Mouse (Mus musculus): ENCODE data around the gene Ppp2r5b.

The Ppp2r5b gene

DNA sequence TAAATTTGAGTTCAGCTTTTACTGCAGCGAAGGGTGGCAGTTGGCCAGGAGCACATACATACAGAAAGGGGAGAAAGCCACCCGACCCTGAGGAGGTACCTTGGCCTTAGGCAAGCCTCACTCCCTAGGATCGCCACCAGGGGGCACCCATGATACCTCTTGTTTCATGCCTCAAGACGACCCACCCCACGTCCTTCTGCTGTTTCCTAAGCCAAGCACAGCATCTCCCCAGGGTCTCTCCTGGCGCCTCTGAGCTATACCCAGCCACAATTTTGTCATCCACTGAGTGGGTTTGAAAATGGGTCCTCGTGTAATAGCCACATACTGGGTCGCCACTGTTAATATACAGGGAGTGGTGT lies 32.5 kb upstream of the Ppp2r5b start:
- peak; percentile 96 for DNase-seq

GRCm38 (mm10) chr19:6267306-6268169 lies 31.9 kb upstream of the Ppp2r5b start:
- peak; percentile 70 for DNase-seq

- peak; percentile 40 for DNase-seq
Observed at GRCm38 (mm10) chr19:6265727-6266182, 30.1 kb upstream of the Ppp2r5b start.

- DNase-seq: no peak
Observed at GRCm38 (mm10) chr19:6264945-6265344, 29.3 kb upstream of the Ppp2r5b start.

DNA sequence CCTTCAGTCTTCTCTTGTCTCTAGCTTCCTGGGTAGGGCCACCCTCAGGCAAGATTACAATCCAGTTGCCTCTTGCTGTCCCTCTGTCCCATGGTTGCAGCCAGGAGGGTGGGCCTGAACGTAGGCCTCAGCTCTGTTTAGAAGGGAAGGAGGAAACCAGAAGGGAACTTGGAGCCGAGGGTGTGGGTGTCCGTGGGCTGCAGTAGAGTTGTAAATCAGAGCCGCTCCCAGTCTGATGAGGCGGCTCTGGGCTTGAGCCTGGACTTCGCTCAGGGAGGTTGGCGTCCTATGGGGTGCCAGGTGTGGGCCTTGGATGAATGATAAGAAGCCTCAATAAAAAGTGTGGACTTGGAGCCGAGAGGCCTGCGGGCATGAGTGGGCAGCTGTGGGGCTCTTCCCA lies 28.5 kb upstream of the Ppp2r5b start:
- no peak for DNase-seq

DNA sequence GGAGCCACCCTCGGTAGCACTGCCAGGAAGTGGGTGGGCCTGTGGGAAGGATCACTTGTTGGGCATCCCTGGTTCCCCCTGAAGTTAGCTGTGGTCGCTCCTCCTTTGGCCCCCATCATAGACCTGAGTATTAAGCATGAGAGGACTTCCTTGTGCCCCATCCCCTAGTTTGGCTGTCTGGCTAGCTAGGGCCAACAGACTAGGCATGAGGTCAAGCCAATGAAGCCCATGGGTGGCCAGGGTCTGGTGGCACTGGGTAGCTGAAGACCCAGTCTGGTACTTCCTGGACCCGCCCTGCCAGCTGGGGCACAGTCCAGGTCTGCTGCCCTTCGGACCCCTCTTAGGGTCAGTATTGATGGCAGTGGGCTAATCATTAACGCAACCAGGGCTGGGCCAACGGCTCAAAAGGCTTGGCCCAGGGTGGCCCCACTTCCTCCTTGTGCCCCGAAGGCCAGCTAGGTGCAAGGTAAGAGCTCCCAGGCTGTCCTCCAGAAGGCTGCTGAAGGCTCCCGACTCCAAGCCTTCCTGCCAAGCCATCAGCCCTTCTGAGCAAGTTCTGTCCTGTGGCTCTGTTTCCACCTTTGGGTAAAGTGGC lies 27.3 kb upstream of the Ppp2r5b start:
- DNase-seq: no peak

DNA sequence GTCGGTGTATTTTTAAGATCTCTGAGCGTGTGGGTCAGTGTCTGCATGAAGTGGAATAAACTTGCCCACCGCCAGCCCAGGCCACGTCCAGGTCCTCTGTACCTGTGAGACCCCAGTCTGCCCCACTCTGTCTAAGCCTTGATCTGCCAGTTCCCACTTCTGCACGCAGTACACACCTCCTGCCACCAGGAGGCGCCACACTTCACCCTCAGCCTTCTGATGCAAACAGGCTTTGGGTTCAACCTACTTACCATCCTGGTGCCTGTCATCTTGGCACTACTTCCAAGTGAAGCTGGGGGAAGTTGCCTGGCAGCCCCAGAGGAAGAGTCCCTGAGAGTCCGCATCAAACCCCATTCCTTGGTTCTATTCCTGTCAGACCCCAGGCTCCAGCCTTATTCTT lies 26.6 kb upstream of the Ppp2r5b start:
- DNase-seq: peak; percentile 84

DNA sequence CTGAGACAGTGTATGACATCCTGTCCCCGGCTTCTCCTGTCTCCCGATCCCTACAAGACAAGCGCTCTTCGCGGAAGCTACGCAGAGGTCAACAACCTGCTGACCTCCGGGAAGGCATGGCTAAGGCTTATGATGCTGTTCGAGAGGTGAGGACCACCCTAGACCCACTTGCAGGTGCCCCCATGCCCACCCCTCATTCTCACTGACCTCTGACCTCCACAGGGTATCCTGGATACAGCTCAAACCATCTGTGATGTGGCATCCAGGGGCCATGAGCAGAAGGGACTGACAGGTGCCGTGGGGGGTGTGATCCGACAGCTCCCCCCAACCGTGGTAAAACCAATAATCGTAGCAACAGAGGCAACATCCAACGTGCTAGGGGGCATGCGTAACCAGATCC lies 25.7 kb upstream of the Ppp2r5b start:
- DNase-seq: no peak

- no peak for DNase-seq
Observed at GRCm38 (mm10) chr19:6260946-6261345, 25.3 kb upstream of the Ppp2r5b start.

DNA sequence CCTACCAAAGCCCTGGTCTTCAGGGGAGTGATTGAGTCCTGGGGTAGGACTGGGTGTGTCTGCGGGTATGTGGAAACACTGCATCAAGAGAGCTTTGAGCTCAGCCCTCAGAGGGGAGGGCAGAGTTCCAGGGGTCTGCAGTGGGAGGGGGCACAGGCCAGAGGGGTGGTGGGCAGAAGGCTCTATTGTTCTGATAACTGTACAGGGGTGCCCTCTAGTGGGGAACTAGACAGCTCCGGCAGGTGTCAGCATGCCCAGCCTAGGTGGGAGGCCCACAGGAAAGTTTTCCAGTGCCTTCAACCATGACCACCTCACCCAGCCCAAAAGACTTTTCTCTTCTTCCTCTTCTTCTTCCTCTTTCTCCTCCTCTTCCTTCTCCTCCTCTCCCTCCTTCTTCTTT lies 24.8 kb upstream of the Ppp2r5b start:
- DNase-seq: peak; percentile 70

- no peak for DNase-seq
Observed at GRCm38 (mm10) chr19:6253021-6253420, 17.3 kb upstream of the Ppp2r5b start.

- no peak for DNase-seq
Observed at GRCm38 (mm10) chr19:6247526-6248300, 12.0 kb upstream of the Ppp2r5b start.

DNA sequence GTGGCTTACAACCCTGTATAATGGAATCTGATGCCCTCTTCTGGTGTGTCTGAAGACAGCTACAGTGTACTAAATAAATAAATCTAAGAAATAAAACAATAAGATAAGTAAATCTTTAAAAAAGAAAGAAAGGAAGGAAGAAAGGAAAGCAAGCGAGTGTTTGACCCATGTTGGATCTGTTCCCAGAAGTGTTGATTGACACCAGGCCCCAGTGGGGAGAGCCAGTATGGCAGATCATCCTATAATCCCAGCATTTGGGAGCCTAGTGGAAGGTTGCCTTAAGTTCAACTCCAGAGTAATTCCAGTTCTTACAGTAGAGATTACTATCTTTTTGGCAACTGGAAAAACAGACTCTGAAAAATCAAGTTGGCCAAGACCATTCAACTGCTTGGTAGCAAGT lies 10.1 kb upstream of the Ppp2r5b start:
- DNase-seq: no peak

GRCm38 (mm10) chr19:6243226-6243625 lies 7.6 kb upstream of the Ppp2r5b start:
- no peak for DNase-seq

GRCm38 (mm10) chr19:6242281-6242680 lies 6.6 kb upstream of the Ppp2r5b start:
- DNase-seq: peak; percentile 84

DNA sequence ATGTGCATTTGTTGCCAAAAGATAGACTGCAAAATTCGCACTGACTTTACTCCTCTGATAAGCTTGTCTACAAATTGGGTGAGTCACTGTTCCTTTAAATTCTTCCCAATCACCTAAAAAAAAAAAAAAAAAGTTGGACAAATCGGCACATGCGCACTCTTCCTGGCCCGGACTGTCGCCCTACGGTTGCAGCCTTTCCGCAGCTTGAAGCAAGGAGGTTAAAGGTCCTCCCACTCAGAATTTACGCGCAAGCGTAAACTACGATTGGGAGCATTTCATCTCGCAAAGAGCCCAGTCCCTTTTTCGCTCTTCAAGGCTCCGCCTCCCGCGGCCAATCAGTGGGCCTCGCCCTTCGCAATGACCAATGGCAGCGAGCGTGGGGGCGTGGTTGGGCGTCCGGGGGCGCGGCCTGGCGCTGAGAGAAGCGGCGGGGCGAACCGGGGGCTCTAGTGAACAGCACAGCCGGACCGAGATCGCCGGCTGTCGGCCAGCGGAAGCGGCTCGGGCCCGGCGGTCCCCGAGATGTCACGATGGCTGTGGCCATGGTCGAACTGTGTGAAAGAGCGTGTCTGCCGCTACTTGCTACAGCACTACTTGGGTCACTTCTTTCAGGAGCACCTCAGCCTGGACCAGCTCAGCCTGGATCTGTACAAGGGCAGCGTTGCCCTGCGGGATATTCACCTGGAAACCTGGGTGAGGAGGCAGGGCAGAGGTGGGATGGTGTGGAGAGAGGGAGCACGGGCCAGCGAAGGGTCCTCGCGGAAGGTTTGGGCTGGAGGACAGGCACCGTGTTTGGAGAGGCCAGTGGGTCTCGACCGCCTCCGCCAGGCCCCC lies 5.8 kb upstream of the Ppp2r5b start, which contains the start of gene Atg2a:
Gene Atg2a (plus strand): TSS at position 395 of the 834 bp plus-strand sequence.
- DNase-seq: peak; percentile 99

DNA sequence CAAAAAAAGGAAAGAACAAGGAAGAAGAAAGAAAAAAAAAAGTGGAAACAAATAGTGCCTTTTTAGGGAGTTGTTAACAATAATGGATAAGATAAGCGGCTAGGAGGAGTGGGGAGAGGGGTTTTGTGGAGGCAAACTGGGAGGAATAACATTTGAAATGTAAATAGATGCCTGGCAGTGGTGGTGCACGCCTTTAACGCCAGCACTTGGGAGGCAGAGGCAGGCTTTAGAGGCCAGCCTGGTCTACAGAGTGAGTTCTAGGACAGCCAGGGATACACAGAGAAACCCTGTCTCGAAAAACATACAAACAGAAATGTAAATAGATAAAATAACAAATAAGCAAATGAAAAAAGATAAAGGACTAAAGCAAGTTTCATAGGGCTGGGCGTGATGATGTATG lies 5.1 kb upstream of the Ppp2r5b start:
- no peak for DNase-seq

DNA sequence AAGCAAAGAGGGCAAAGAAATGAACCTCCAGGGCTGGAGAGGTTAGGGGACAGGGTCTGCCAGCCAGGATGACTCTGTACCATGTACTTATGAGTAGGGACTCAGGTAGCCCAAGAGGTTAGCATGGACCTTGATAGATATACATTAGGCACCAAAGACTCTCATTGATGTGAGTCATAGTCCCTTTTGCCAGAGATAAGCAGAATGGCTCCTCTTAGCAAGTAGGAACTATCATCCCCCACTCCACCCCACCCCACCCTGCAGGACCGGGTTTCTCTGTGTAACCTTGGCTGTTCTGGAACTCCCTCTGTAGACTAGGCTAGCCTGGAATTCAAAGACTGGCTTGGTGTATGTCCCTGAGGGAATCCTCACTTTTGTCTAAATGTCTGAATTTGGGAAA lies 4.5 kb upstream of the Ppp2r5b start:
- no peak for DNase-seq

- DNase-seq: no peak
Observed at GRCm38 (mm10) chr19:6238740-6239139, 3.1 kb upstream of the Ppp2r5b start.

- no peak for DNase-seq
Observed at GRCm38 (mm10) chr19:6236842-6237241, 1.2 kb upstream of the Ppp2r5b start.

DNA sequence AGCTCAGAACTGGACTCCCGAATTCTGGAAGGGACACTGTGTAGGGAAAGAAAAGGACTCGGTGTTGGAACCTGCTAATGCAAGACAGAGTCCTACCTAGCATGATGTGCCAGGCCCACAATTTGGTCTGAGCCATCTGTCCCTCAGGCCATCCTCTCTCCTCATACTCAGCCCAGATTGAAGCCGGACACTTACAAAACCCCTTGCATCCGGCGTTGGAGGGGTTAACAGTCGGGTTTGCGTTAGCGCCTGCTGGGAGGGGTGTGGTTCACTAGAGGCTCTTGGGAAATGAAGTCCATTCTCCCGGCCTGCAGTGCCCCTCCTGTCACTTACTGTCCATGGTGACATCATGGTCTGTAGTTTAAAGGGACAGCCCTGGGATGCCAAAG lies 375 bp upstream of the Ppp2r5b start:
- peak; percentile 97 for DNase-seq

DNA sequence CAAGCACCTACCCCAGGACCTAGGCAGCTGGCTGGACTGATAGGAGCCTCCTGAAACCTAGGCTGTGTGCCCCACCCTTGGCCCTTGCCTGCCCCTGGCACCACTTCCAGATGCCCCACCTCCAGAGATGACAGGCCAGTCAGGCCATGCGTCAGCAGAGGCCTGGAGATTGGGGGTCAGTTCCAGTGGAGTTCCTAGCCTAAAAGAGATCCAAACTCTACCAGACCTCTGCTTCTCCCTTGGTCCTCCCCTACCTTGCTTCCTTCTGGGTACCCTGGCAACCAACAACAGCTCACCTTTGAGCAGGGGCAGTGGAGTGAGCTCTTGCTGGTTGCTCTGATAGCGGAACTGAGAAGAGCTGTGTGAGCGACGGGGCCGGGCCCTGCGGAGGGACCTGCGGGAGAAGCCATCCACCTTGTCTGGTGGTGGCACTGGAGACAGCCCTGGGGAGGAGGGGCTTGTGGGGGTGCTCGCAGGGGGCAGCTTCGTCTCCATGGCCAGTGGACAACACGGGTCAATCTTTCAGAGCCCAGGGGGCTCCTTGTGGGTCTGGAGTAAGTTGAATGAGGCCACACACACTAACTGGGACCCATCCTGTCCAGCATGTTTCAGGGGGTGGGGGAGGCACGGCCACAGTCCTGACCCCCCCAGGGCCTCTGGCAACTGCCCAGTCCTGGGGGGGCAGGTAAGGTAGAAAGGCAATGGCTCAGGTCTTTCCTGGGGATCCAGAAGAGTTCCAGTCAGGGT lies 1.2 kb downstream of the Ppp2r5b start:
- DNase-seq: peak; percentile 35
